Mouse (Mus musculus): ENCODE results near the gene Stx2.

DNA sequence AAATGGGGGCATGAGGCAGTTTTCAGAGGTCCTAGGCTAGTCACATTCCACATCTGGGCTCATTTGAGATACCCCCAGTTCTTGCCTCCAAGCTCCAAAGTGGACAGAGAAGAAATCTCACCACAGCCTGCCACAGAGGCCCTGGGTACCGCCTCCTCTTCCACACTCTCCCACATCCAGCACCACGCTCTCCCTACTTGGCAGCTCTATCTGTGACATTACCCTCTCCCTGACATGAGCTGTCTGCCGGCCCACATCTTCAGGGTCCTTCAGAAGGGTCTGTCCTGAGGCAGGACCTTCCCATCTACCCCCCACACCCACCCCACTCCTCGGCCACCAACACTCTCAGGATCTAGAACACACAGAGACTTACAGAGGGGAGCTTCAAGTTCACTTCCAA, 56.9 kb downstream of the Stx2 start:
- TF ChIP-seq CTCF (IDR thresholded peaks at IDR 0.05; ENCODE audit: extremely low read depth, insufficient read length, insufficient replicate concordance, low read depth, low read length), result no peak
- no peak for TF ChIP-seq POLR2A (IDR thresholded peaks at IDR 0.05; ENCODE audit: low read depth, low read length)
